Mouse (Mus musculus) cerebellum, adult 2 months (tissue): ENCODE measurements around the gene Six2.

Experiments
- CTCF ChIP-seq: fragments of 200-500 bp; IDR thresholded peaks from 2 replicates; pipeline ENCODE4 v1.5.1; 2011; ENCODE audit warnings: low read depth, mild to moderate bottlenecking, control low read depth, low read length, moderate library complexity, borderline replicate concordance; ENCODE audit not compliant: insufficient read depth
- POLR2A ChIP-seq: fragments of 200-500 bp; IDR thresholded peaks from 2 replicates; pipeline ENCODE4 v1.6.1; 2011; ENCODE audit warnings: low read length, control low read depth, borderline replicate concordance; ENCODE audit not compliant: insufficient read depth

DNA sequence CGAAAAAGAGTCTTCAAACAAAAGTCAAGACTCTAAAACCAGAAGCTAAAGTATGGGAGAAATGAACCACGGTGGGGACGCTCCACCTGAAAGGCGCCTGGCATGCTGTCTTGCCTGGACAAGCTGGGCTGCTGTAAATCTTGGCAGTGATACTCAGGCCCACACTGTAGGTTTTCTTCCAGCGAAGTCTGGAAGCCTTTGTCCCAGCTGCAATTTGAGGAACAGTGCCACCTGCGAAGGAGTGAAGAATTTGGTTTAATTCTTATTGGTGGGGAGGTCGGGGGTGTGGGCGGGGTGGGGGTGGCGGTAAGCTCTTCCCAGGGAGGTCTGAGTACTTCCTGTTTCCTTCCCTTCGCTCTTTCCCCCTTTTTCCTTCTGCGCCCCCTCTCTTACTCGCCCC is 42.8 kb downstream of the Six2 start:
- TF ChIP-seq CTCF (no peak), POLR2A (no peak)
